Mouse (Mus musculus): ENCODE data around the gene Sp4. TPM values are rescaled to one million over a fixed set of nuclear protein-coding genes. Genes with fewer than 3 reads are reported as not detected.

Gene Sp4
- total RNA-seq, 1 experiment: 10.4 TPM

- no peaks in the 10 kb centered on the region; the same call in 1 of the 2 replicates for H3K36me3 ChIP-seq (ENCODE audit: control insufficient read depth, insufficient read depth, low read length, poor library complexity, severe bottlenecking)
- H3K9me3 ChIP-seq (ENCODE audit: control insufficient read depth, insufficient read depth, low read depth, low read length): no peaks in the 10 kb centered on the region
- H3K9ac ChIP-seq (ENCODE audit: insufficient read depth, low read depth, low read length, poor library complexity, severe bottlenecking): no peak overlapping the region
- H3K4me1 ChIP-seq (ENCODE audit: control insufficient read depth in 2 of 2, insufficient read depth in 2 of 2, low read length in 2 of 2, poor library complexity in 1 of 2): 0 out of 4 replicates have a peak, but pooled peaks cover 0 to 2% of the 10 kb centered on the region in 2 experiments
- no peak for DNase-seq (ENCODE audit: low read depth, low spot score)
- H3K4me3 ChIP-seq (ENCODE audit: insufficient read depth in 1 of 2, low read depth in 1 of 2, low read length in 2 of 2, poor library complexity in 1 of 2, severe bottlenecking in 1 of 2): no peak overlapping the region
- TF ChIP-seq HCFC1 (IDR thresholded peaks at IDR 0.05; ENCODE audit: borderline replicate concordance, insufficient read depth, low read length) (no peak), ZNF384 (IDR thresholded peaks at IDR 0.05; ENCODE audit: low read depth, low read length) (no peak), CHD2 (IDR thresholded peaks at IDR 0.05; ENCODE audit: low read depth, low read length) (no peak), MAFK (IDR thresholded peaks at IDR 0.05; ENCODE audit: insufficient read depth, low read depth, low read length) (no peak), ZC3H11A (IDR thresholded peaks at IDR 0.05; ENCODE audit: borderline replicate concordance, low read depth, low read length) (no peak)
- no peak overlapping the region for H3K27ac ChIP-seq (ENCODE audit: insufficient read depth, low read depth, low read length, poor library complexity, severe bottlenecking)
- in situ Hi-C loops (cut with MboI; ENCODE audit: low sequenced_read_pairs in 2 of 2, unreplicated experiment in 2 of 2): no loop called here
Measured at GRCm38 (mm10) chr12:118296236-118296635, 5.0 kb downstream of the Sp4 start.

GRCm38 (mm10) chr12:118295793-118296192, 5.4 kb downstream of the Sp4 start:
- Histone ChIP-seq H3K4me3 (ENCODE audit: insufficient read depth in 1 of 2, low read depth in 1 of 2, low read length in 2 of 2, poor library complexity in 1 of 2, severe bottlenecking in 1 of 2) (no peak overlapping the region), H3K9me3 (ENCODE audit: control insufficient read depth, insufficient read depth, low read depth, low read length) (no peaks in the 10 kb centered on the region), H3K27ac (ENCODE audit: insufficient read depth, low read depth, low read length, poor library complexity, severe bottlenecking) (no peak overlapping the region), H3K36me3 (ENCODE audit: control insufficient read depth, insufficient read depth, low read length, poor library complexity, severe bottlenecking) (no peaks in the 10 kb centered on the region; the same call in 1 of the 2 replicates), H3K9ac (ENCODE audit: insufficient read depth, low read depth, low read length, poor library complexity, severe bottlenecking) (no peak overlapping the region), H3K4me1 (ENCODE audit: control insufficient read depth in 2 of 2, insufficient read depth in 2 of 2, low read length in 2 of 2, poor library complexity in 1 of 2) (0 out of 4 replicates have a peak, but pooled peaks cover 0 to 2% of the 10 kb centered on the region in 2 experiments)
- DNase-seq (ENCODE audit: low read depth, low spot score): no peak
- TF ChIP-seq ZNF384 (IDR thresholded peaks at IDR 0.05; ENCODE audit: low read depth, low read length) (no peak), HCFC1 (IDR thresholded peaks at IDR 0.05; ENCODE audit: borderline replicate concordance, insufficient read depth, low read length) (no peak)
- in situ Hi-C loops (cut with MboI; ENCODE audit: low sequenced_read_pairs in 2 of 2, unreplicated experiment in 2 of 2): no loop called here

GRCm38 (mm10) chr12:118288947-118289346, 12.3 kb downstream of the Sp4 start:
- H3K36me3 ChIP-seq (ENCODE audit: control insufficient read depth, insufficient read depth, low read length, poor library complexity, severe bottlenecking): no peaks in the 10 kb centered on the region
- no peaks in the 10 kb centered on the region for H3K4me1 ChIP-seq (ENCODE audit: control insufficient read depth in 2 of 2, insufficient read depth in 2 of 2, low read length in 2 of 2, poor library complexity in 1 of 2)
- no peak for DNase-seq (ENCODE audit: low read depth, low spot score)
- H3K9me3 ChIP-seq (ENCODE audit: control insufficient read depth, insufficient read depth, low read depth, low read length): no peaks in the 10 kb centered on the region
- no peak for TF ChIP-seq ZNF384 (IDR thresholded peaks at IDR 0.05; ENCODE audit: low read depth, low read length)
- TF ChIP-seq HCFC1 (IDR thresholded peaks at IDR 0.05; ENCODE audit: borderline replicate concordance, insufficient read depth, low read length): no peak
- TF ChIP-seq ZC3H11A (IDR thresholded peaks at IDR 0.05; ENCODE audit: borderline replicate concordance, low read depth, low read length): no peak
- no peak for TF ChIP-seq CHD2 (IDR thresholded peaks at IDR 0.05; ENCODE audit: low read depth, low read length)
- TF ChIP-seq MAFK (IDR thresholded peaks at IDR 0.05; ENCODE audit: insufficient read depth, low read depth, low read length): no peak
- no peak overlapping the region for H3K9ac ChIP-seq (ENCODE audit: insufficient read depth, low read depth, low read length, poor library complexity, severe bottlenecking)
- in situ Hi-C loops (cut with MboI; ENCODE audit: low sequenced_read_pairs in 2 of 2, unreplicated experiment in 2 of 2): no loop called here
- H3K4me3 ChIP-seq (ENCODE audit: insufficient read depth in 1 of 2, low read depth in 1 of 2, low read length in 2 of 2, poor library complexity in 1 of 2, severe bottlenecking in 1 of 2): no peak overlapping the region
- no peak overlapping the region for H3K27ac ChIP-seq (ENCODE audit: insufficient read depth, low read depth, low read length, poor library complexity, severe bottlenecking)

GRCm38 (mm10) chr12:118285099-118285498, 16.1 kb downstream of the Sp4 start:
- H3K36me3 ChIP-seq (ENCODE audit: control insufficient read depth, insufficient read depth, low read length, poor library complexity, severe bottlenecking): no peaks in the 10 kb centered on the region
- no peaks in the 10 kb centered on the region for H3K4me1 ChIP-seq (ENCODE audit: control insufficient read depth in 2 of 2, insufficient read depth in 2 of 2, low read length in 2 of 2, poor library complexity in 1 of 2)
- in situ Hi-C loops (cut with MboI; ENCODE audit: low sequenced_read_pairs in 2 of 2, unreplicated experiment in 2 of 2): no loop called here
- H3K9me3 ChIP-seq (ENCODE audit: control insufficient read depth, insufficient read depth, low read depth, low read length): no peaks in the 10 kb centered on the region
- no peak overlapping the region for H3K4me3 ChIP-seq (ENCODE audit: insufficient read depth in 1 of 2, low read depth in 1 of 2, low read length in 2 of 2, poor library complexity in 1 of 2, severe bottlenecking in 1 of 2)
- no peak for DNase-seq (ENCODE audit: low read depth, low spot score)
- no peak overlapping the region for H3K9ac ChIP-seq (ENCODE audit: insufficient read depth, low read depth, low read length, poor library complexity, severe bottlenecking)
- no peak overlapping the region for H3K27ac ChIP-seq (ENCODE audit: insufficient read depth, low read depth, low read length, poor library complexity, severe bottlenecking)
- TF ChIP-seq HCFC1 (IDR thresholded peaks at IDR 0.05; ENCODE audit: borderline replicate concordance, insufficient read depth, low read length) (no peak), CHD2 (IDR thresholded peaks at IDR 0.05; ENCODE audit: low read depth, low read length) (no peak), MAFK (IDR thresholded peaks at IDR 0.05; ENCODE audit: insufficient read depth, low read depth, low read length) (no peak), ZNF384 (IDR thresholded peaks at IDR 0.05; ENCODE audit: low read depth, low read length) (no peak), ZC3H11A (IDR thresholded peaks at IDR 0.05; ENCODE audit: borderline replicate concordance, low read depth, low read length) (no peak)

- in situ Hi-C loops (cut with MboI; ENCODE audit: low sequenced_read_pairs in 2 of 2, unreplicated experiment in 2 of 2): no loop called here
Measured at GRCm38 (mm10) chr12:118281961-118282360, 19.3 kb downstream of the Sp4 start.

More at GRCm38 (mm10) chr12:118281961-118282360, 19.3 kb downstream of the Sp4 start:
- Histone ChIP-seq H3K36me3 (ENCODE audit: control insufficient read depth, insufficient read depth, low read length, poor library complexity, severe bottlenecking) (no peaks in the 10 kb centered on the region), H3K4me3 (ENCODE audit: insufficient read depth in 1 of 2, low read depth in 1 of 2, low read length in 2 of 2, poor library complexity in 1 of 2, severe bottlenecking in 1 of 2) (no peak overlapping the region), H3K9me3 (ENCODE audit: control insufficient read depth, insufficient read depth, low read depth, low read length) (no peaks in the 10 kb centered on the region), H3K9ac (ENCODE audit: insufficient read depth, low read depth, low read length, poor library complexity, severe bottlenecking) (no peak overlapping the region), H3K4me1 (ENCODE audit: control insufficient read depth in 2 of 2, insufficient read depth in 2 of 2, low read length in 2 of 2, poor library complexity in 1 of 2) (no peaks in the 10 kb centered on the region), H3K27ac (ENCODE audit: insufficient read depth, low read depth, low read length, poor library complexity, severe bottlenecking) (no peak overlapping the region)
- TF ChIP-seq HCFC1 (IDR thresholded peaks at IDR 0.05; ENCODE audit: borderline replicate concordance, insufficient read depth, low read length): no peak
- no peak for TF ChIP-seq ZC3H11A (IDR thresholded peaks at IDR 0.05; ENCODE audit: borderline replicate concordance, low read depth, low read length)
- no peak for TF ChIP-seq ZNF384 (IDR thresholded peaks at IDR 0.05; ENCODE audit: low read depth, low read length)
- no peak for TF ChIP-seq CHD2 (IDR thresholded peaks at IDR 0.05; ENCODE audit: low read depth, low read length)
- TF ChIP-seq MAFK (IDR thresholded peaks at IDR 0.05; ENCODE audit: insufficient read depth, low read depth, low read length): no peak
- DNase-seq (ENCODE audit: low read depth, low spot score): no peak

Measured in ES-E14 (cell line).